Mouse (Mus musculus) thymus, postnatal 0 days (tissue): ENCODE data around the gene Gm20388. TPM values are rescaled to one million over a fixed set of nuclear protein-coding genes. Genes with fewer than 3 reads are reported as not detected.
A peak's percentile ranks its signal among the peaks of the same experiment; 100 is the strongest.

Experiments
- DNase-seq: peaks from one replicate; pipeline ENCODE4 v3.0.0-alpha.2; 2015; ENCODE audit warnings: low spot score
- polyA plus RNA-seq: library from polyadenylated mRNA; unstranded; fragments of >200 nt; fragmentation: Nextera tagmentation; extraction: Ambion mirVana; gene quantifications from 2 replicates; pipeline ENCODE4 v1.2.1, GENCODE M21; 2015

The Gm20388 gene
- polyA plus RNA-seq, 1 experiment from 2014 or later = not detected

- DNase-seq = no peak
Measured at GRCm38 (mm10) chr8:121897871-121898381, 1987.3 kb downstream of the Gm20388 start.

- peak; percentile 79 for DNase-seq
Measured at GRCm38 (mm10) chr8:121898401-121898931, 1987.8 kb downstream of the Gm20388 start.

- DNase-seq = no peak
Measured at GRCm38 (mm10) chr8:121899180-121900044, 1988.8 kb downstream of the Gm20388 start.

GRCm38 (mm10) chr8:121901498-121902236 lies 1991.0 kb downstream of the Gm20388 start:
- DNase-seq = no peak

GRCm38 (mm10) chr8:121903977-121904376 lies 1993.3 kb downstream of the Gm20388 start:
- no peak for DNase-seq

GRCm38 (mm10) chr8:121904999-121905398 lies 1994.4 kb downstream of the Gm20388 start:
- no peak for DNase-seq

- DNase-seq = no peak
Measured at GRCm38 (mm10) chr8:121905420-121905819, 1994.8 kb downstream of the Gm20388 start.

- no peak for DNase-seq
Measured at GRCm38 (mm10) chr8:121905864-121906263, 1995.2 kb downstream of the Gm20388 start.

GRCm38 (mm10) chr8:121906542-121907512 lies 1996.2 kb downstream of the Gm20388 start:
- DNase-seq = peak; percentile 34

DNA sequence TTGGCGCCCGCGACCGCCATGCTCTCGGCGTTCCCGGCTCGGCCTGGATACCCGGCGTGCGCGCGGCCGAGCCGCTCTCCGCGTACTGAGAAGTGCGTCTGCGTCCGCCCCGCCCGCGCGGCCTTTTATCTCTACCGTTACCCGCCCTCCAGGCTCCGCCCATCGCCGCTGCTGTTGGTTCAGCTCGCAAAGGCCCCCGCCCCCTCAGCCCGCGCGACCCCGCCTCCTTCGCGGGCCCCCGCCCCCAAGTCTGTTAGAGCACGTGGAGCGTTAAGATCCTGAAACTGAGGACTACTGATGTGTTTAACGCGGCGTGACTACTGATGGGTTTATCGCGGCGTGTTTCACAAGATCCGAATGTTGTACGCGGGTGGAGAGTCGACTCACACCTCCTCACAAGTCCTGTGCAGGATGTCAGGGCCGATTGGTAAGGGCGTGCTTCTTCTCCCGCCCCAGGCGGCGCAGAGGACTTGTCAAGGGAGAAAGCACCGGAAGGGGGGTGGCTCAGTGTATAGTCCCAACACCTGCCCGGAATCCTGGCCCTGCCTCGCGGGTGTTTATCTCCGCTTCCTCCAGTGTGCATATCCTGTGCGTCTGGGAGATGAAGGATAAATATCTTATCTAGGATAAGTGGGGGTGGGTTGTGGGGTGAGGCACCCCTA lies 1997.1 kb downstream of the Gm20388 start, which contains the start of gene Slc7a5:
Gene Slc7a5 (minus strand): TSS at position 108 of the 662 bp plus-strand sequence.
- DNase-seq = peak; percentile 98

- DNase-seq = peak; percentile 24
Measured at GRCm38 (mm10) chr8:121908378-121909147, 1997.9 kb downstream of the Gm20388 start.

- DNase-seq = no peak
Measured at GRCm38 (mm10) chr8:121909148-121909541, 1998.5 kb downstream of the Gm20388 start.

- DNase-seq = peak; percentile 86
Measured at GRCm38 (mm10) chr8:121909663-121910062, 1999.0 kb downstream of the Gm20388 start.

GRCm38 (mm10) chr8:121911400-121911799 lies 2000.8 kb downstream of the Gm20388 start:
- DNase-seq = no peak

GRCm38 (mm10) chr8:121911987-121912386 lies 2001.3 kb downstream of the Gm20388 start:
- DNase-seq = no peak

- no peak for DNase-seq
Measured at GRCm38 (mm10) chr8:121912831-121913230, 2002.2 kb downstream of the Gm20388 start.

DNA sequence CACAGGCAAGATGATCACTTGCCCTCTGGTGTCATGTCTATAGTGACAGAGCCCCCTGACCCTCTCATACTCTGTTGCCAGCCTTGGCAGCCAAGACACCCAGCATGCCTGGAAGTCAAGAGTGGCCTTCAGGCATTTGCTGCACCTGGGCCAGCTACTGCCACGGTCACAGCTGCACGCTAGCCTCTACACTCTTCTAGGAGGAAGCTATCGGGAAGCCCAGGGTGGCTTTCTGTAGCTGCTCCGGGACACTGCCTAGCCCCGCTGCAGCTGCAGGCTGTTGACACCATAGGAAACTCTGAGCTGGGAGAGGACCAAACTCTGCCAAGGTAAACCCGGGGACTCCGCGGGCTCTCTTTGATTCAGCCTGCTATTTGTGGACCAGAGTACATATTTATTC lies 2002.7 kb downstream of the Gm20388 start:
- no peak for DNase-seq

- DNase-seq = no peak
Measured at GRCm38 (mm10) chr8:121919158-121919557, 2008.5 kb downstream of the Gm20388 start.

GRCm38 (mm10) chr8:121919731-121920130 lies 2009.1 kb downstream of the Gm20388 start:
- no peak for DNase-seq
